ENCODE assay signal across 21 mouse cellular contexts in genomic region chr19:33317130-33317529, GRCm38 (mm10).
A peak's percentile ranks its signal among the peaks of the same experiment; 100 is the strongest.
DNase-seq lines count a peak whose midpoint lies in the region; TF ChIP-seq lines count a peak whose summit lies in the region.
"Had no signal": no experiment of that assay in that cellular context is flagged by ENCODE, and none has a peak within 500 bp of the region (broad histone marks: within the 10 kb centered on the region; RNA-seq: fewer than 3 reads in every experiment).

No protein-coding gene starts in this region.

- peak; percentile 14 to 16 for DNase-seq in frontal cortex, adult 2 months (ENCODE audit: extremely low spot score in 1 of 2, low spot score in 1 of 2)
- no peak for DNase-seq in frontal cortex, postnatal 10 days (ENCODE audit: low spot score in 2 of 2)
- DNase-seq in left cerebral cortex, adult 2 months (ENCODE audit: extremely low spot score in 1 of 2, low spot score in 2 of 2): peak in 1 of 2 experiments; percentile 11
- no peak for DNase-seq in left cerebral cortex, adult 11 months (ENCODE audit: low spot score)
- peak; percentile 11 for DNase-seq in right cerebral cortex, postnatal 25 days
- no peak for DNase-seq in right cerebral cortex, postnatal 10 days (ENCODE audit: low spot score in 2 of 2)
- peak; percentile 51 for DNase-seq in telencephalon, adult 2 months (ENCODE audit: low read depth, low spot score)
- no peak for DNase-seq in lung, postnatal 25 days (ENCODE audit: low spot score)
- DNase-seq: adrenal gland, adult 2 months; adrenal gland, postnatal 14 days; B cell, adult 2 months; cerebellum, adult 11-12 months; cerebellum, adult 8-10 months; cerebellum, postnatal 10 days; cerebellum, postnatal 36 days; gastrocnemius, postnatal 10 days; gastrocnemius, postnatal 36 days had no signal

- no peak overlapping the region for H3K4me3 ChIP-seq in left cerebral cortex, adult 2 months
- H3K4me3 ChIP-seq: forebrain, embryonic 10.5 days; forebrain, embryonic 13.5 days; hindbrain, embryonic 12.5 days; hindbrain, embryonic 15.5 days had no signal

- intact Hi-C loops in left cerebral cortex, adult 2 months (cut with DNase I): loop anchor here (1.0 to 2.0 kb wide), 2 partner anchors 23 to 76 kb away; no protein-coding TSS in a partner anchor

- no peak for TF ChIP-seq CTCF in left cerebral cortex, adult 2 months (IDR thresholded peaks at IDR 0.05)

- H3K27ac ChIP-seq in left cerebral cortex, adult 2 months: peak overlapping the region; percentile 76
- H3K27ac ChIP-seq: forebrain, embryonic 10.5 days; forebrain, embryonic 13.5 days; hindbrain, embryonic 12.5 days; hindbrain, embryonic 15.5 days had no signal

Comparison
In these comparisons a context has a peak if more than half of its experiments do, and no peak if none do; other contexts are left out.
1. DNase-seq: peak in frontal cortex, adult 2 months (2 of 2), right cerebral cortex, postnatal 25 days (single experiment) and telencephalon, adult 2 months (single experiment); none in frontal cortex, postnatal 10 days (0 of 2), left cerebral cortex, adult 11 months (single experiment), right cerebral cortex, postnatal 10 days (0 of 2) and lung, postnatal 25 days (single experiment).